Mouse (Mus musculus) lung, postnatal 0 days (tissue): Measurements from ENCODE around the gene Pcdh7. TPM values are rescaled to one million over a fixed set of nuclear protein-coding genes. Genes with fewer than 3 reads are reported as not detected.

ENCODE experiments used
- ATAC-seq: fragments of 200-750 bp; cut with Nextera tagmentation; 2 replicates; pipeline ENCODE4 v1.8.0; 2017; ENCODE audit warnings: moderate library complexity
- DNase-seq: peaks from one replicate; pipeline ENCODE4 v3.0.0-alpha.2; 2016; ENCODE audit warnings: low spot score
- H3K27ac ChIP-seq: fragments of 300-500 bp; sonication (generic); 2 replicates; pipeline ENCODE4 v1.5.1; 2014; ENCODE audit warnings: antibody characterized with exemption, mild to moderate bottlenecking, low read length, mixed read lengths
- H3K27me3 ChIP-seq: fragments of 300-500 bp; sonication (generic); replicated peaks from 2 replicates; pipeline ENCODE4 v1.6.1; 2014; ENCODE audit warnings: low read length, mixed read lengths; ENCODE audit not compliant: insufficient read depth
- H3K36me3 ChIP-seq: fragments of 300-500 bp; sonication (generic); 2 replicates; pipeline ENCODE4 v1.6.1; 2014; ENCODE audit warnings: low read length, mixed read lengths; ENCODE audit not compliant: insufficient read depth
- H3K4me1 ChIP-seq: fragments of 300-500 bp; sonication (generic); 2 replicates; pipeline ENCODE4 v1.6.1; 2014; ENCODE audit warnings: antibody characterized with exemption, low read depth, low read length, mixed read lengths; ENCODE audit not compliant: insufficient read depth
- H3K4me2 ChIP-seq: fragments of 300-500 bp; sonication (generic); replicated peaks from 2 replicates; pipeline ENCODE4 v1.6.1; 2014; ENCODE audit warnings: low read depth, mild to moderate bottlenecking, low read length, moderate library complexity, mixed read lengths
- H3K4me3 ChIP-seq: fragments of 300-500 bp; sonication (generic); 2 replicates; pipeline ENCODE4 v1.5.1; 2014; ENCODE audit warnings: low read depth, low read length
- H3K9ac ChIP-seq: fragments of 300-500 bp; sonication (generic); replicated peaks from 2 replicates; pipeline ENCODE4 v1.6.1; 2014; ENCODE audit warnings: low read depth, mild to moderate bottlenecking
- H3K9me3 ChIP-seq: fragments of 300-500 bp; sonication (generic); 2 replicates; pipeline ENCODE4 v1.6.1; 2016; ENCODE audit warnings: low read length, mixed read lengths
- CTCF ChIP-seq: IDR thresholded peaks from 2 replicates; pipeline ENCODE4 v1.5.1; 2016; ENCODE audit warnings: antibody characterized with exemption, mild to moderate bottlenecking
- EP300 ChIP-seq: IDR thresholded peaks from 2 replicates; pipeline ENCODE4 v1.6.1; 2016; ENCODE audit warnings: antibody characterized with exemption, mild to moderate bottlenecking, control low read depth
- WGBS: fragments of 180-500 bp; shearing (Covaris S2); extraction: QIAGEN DNeasy Blood & Tissue Kit; methylation state at CpG from one replicate; pipeline ENCODE4 v1.1.7; 2014; 5-methylcytosine and 5-hydroxymethylcytosine counted together
- polyA plus RNA-seq: library from polyadenylated mRNA; unstranded; fragments of >200 nt; fragmentation: Nextera tagmentation; extraction: Ambion mirVana; gene quantifications from 2 replicates; pipeline ENCODE4 v1.2.1, GENCODE M21; 2015

The Pcdh7 gene
- polyA plus RNA-seq, 1 experiment from 2014 or later, result 1.2 TPM

DNA sequence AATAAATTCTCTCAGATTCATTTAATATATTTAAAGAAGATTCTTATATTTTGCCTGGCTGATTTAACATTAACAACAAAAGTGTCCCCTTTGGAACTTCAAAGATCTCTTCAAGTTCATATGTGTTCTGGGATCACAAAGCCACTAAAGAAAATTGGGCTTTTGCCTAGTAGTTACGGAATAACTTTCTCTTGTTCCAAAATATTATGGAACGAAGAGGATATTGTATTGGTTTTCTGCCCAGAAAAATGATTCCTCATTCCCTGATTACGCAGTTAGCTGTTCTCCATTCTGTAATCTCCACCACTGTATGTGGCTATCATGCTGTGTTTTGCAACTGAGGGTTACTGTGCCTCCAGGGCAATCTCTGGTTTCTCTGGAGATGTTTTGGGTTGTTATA is 147.5 kb downstream of the Pcdh7 start:
- no peaks in the 10 kb centered on the region for H3K27me3 ChIP-seq
- H3K9me3 ChIP-seq, result no peaks in the 10 kb centered on the region
- H3K36me3 ChIP-seq, result no peaks in the 10 kb centered on the region
- no peak overlapping the region for H3K9ac ChIP-seq
- H3K4me1 ChIP-seq, result peaks cover 3% of the 10 kb centered on the region; the same call in 1 of the 2 replicates
- no peak overlapping the region for H3K4me2 ChIP-seq
- TF ChIP-seq CTCF (no peak), EP300 (no peak)
- WGBS, result 52% methylated on average over 3 of the region's 3 CpGs
- no peak overlapping the region for H3K27ac ChIP-seq
- DNase-seq (peak; percentile 56), ATAC-seq (no peak)
- no peak overlapping the region for H3K4me3 ChIP-seq

DNA sequence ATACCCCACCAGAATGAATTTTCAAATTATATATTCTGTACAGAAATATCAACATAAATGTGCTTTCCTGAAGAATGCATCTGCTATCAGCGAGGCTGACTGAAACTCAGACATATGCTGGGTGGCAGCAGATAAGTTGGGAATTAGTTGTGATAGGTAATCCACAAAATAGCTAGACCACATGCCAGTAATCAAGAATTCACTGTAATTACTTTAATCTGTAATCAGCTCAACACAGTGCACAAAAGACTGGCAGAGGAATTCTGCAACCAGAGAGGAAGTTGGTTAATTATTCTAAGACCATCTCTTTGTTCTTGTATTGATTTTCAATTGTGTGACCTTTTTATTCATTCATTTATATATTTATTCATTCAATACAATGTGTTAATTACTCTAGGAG is 148.3 kb downstream of the Pcdh7 start:
- WGBS, result 76% methylated on average over 1 of the region's 1 CpGs
- H3K27ac ChIP-seq, result no peak overlapping the region
- H3K9me3 ChIP-seq, result no peaks in the 10 kb centered on the region
- no peak overlapping the region for H3K4me2 ChIP-seq
- peaks cover 3% of the 10 kb centered on the region; the same call in 1 of the 2 replicates for H3K4me1 ChIP-seq
- H3K9ac ChIP-seq, result no peak overlapping the region
- TF ChIP-seq EP300 (no peak), CTCF (no peak)
- ATAC-seq (no peak), DNase-seq (no peak)
- H3K36me3 ChIP-seq, result no peaks in the 10 kb centered on the region
- H3K27me3 ChIP-seq, result no peaks in the 10 kb centered on the region
- no peak overlapping the region for H3K4me3 ChIP-seq

DNA sequence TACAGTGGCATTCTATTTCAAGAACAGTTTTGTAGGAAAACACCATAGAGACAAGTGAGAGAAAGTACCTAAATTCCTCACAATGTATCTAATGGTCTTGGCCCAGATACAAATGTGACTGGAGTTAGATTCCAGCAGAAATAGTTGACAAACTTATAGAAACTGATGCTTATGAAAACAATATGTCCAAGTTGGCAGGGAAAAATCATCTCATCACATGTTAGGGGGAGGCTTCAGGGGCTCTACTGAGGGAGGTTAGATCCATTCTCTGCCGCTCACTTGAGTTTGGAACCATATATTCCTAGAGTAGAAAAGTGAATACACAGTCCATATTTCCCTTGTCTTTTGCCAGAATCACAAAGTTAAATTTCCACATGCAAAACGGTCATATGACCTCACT is 150.1 kb downstream of the Pcdh7 start:
- peak; percentile 7 for DNase-seq
- ATAC-seq, result no peak
- peaks cover 3% of the 10 kb centered on the region; the same call in 1 of the 2 replicates for H3K4me1 ChIP-seq
- no peaks in the 10 kb centered on the region for H3K36me3 ChIP-seq
- H3K27ac ChIP-seq, result no peak overlapping the region
- no peaks in the 10 kb centered on the region for H3K9me3 ChIP-seq
- H3K4me2 ChIP-seq, result no peak overlapping the region
- 47% methylated on average over 2 of the region's 2 CpGs for WGBS
- TF ChIP-seq EP300 (no peak), CTCF (no peak)
- H3K27me3 ChIP-seq, result no peaks in the 10 kb centered on the region
- H3K9ac ChIP-seq, result no peak overlapping the region
- no peak overlapping the region for H3K4me3 ChIP-seq

GRCm38 (mm10) chr5:57868702-57869101 is 150.9 kb downstream of the Pcdh7 start:
- TF ChIP-seq EP300, result no peak
- TF ChIP-seq CTCF, result peak; percentile 35
- Histone ChIP-seq H3K27me3 (no peaks in the 10 kb centered on the region), H3K27ac (no peak overlapping the region), H3K4me1 (peaks cover 3% of the 10 kb centered on the region; the same call in 1 of the 2 replicates), H3K4me2 (no peak overlapping the region; the same call in 1 of the 2 replicates), H3K9ac (no peak overlapping the region), H3K36me3 (no peaks in the 10 kb centered on the region), H3K9me3 (no peaks in the 10 kb centered on the region), H3K4me3 (no peak overlapping the region)
- DNase-seq (peak; percentile 64), ATAC-seq (peak; percentile 65)
- WGBS, result 26% methylated on average over 4 of the region's 4 CpGs

- H3K9ac ChIP-seq, result no peak overlapping the region
- H3K4me2 ChIP-seq, result no peak overlapping the region
- no peak overlapping the region for H3K27ac ChIP-seq
- H3K4me3 ChIP-seq, result no peak overlapping the region
- H3K36me3 ChIP-seq, result no peaks in the 10 kb centered on the region
- no peak for ATAC-seq
- DNase-seq, result no peak
- H3K27me3 ChIP-seq, result no peaks in the 10 kb centered on the region
- peaks cover 3% of the 10 kb centered on the region; the same call in 1 of the 2 replicates for H3K4me1 ChIP-seq
- 46% methylated on average over 1 of the region's 1 CpGs for WGBS
- TF ChIP-seq CTCF (no peak), EP300 (no peak)
- H3K9me3 ChIP-seq, result no peaks in the 10 kb centered on the region
These were observed 153.0 kb downstream of the Pcdh7 start for GRCm38 (mm10) chr5:57870727-57871126.

GRCm38 (mm10) chr5:57884982-57885381 is 167.2 kb downstream of the Pcdh7 start:
- Histone ChIP-seq H3K4me3 (no peak overlapping the region), H3K27ac (no peak overlapping the region), H3K27me3 (no peaks in the 10 kb centered on the region), H3K36me3 (no peaks in the 10 kb centered on the region), H3K9me3 (no peaks in the 10 kb centered on the region), H3K9ac (no peak overlapping the region), H3K4me2 (no peak overlapping the region), H3K4me1 (no peaks in the 10 kb centered on the region)
- no peak for TF ChIP-seq CTCF
- no peak for TF ChIP-seq EP300
- ATAC-seq (no peak), DNase-seq (no peak)
